Mouse (Mus musculus) c-Kit-negative CD71-positive TER-119-positive erythroid progenitor cells, embryonic 14.5 days (primary cell): ENCODE measurements around the gene Olfr1024.

Experiments
- DNase-seq: peaks from one replicate; pipeline ENCODE4 v3.0.0-alpha.2; 2013; ENCODE audit warnings: low read depth, low spot score

Olfr1024 gene

DNA sequence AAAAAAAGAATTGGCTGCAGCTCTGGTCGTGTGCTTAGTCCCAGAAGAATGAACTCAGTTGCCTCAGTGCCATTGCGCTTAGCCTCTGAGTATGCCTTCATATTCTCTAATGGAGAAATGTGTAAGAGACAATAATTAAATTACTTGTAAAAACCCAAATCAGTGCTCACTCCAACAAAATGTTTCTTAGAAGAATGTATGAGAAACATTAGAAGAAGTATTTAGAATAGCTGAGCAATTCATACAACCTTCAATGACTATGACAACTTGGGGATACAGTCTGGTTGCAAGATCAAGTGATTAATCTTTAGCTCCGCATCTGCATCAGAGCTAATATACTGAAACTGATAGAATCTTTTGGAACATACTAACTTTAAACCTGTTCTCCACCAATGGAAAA, at the start of gene Olfr1024:
Olfr1024 (minus strand) TSS at position 101 of the 400 bp plus-strand sequence.
- DNase-seq: no peak

DNA sequence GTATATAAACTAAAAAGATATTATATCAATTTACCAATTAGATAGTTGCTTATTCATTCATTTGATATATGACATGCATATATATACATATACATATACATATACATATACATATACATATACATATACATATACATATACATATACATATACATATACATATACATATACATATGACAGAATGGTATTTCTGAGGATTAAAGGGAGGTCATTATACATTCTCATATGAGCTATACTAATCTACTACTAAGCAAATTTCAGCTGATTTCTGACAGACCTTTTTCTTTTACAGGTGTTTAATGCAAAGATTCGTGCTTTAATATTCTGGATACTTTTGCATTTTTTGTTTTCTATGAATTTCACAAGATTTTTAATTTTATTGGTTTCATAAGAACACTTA, 45.3 kb upstream of the Olfr1024 start, which contains the start of gene Olfr1028:
Olfr1028 (plus strand) TSS at position 301 of the 400 bp plus-strand sequence.
- no peak for DNase-seq

DNA sequence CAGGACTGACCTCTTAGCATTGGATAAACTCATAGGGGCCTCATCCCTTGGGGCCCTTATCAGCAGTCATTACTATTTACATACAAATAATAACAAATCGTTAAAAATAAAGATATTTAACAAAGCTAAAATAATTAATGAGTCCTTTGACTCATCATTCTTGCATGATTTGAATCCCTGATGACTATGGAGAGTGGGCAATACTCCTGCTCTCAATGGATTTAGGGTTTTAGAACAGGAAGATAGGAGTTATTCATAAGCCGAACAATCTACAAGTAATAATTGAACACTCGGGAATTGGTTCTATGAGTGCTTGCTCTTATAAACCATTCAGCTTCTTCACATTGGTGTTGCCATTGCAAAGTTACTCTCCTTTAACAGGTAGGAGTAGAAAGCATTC, 16.4 kb upstream of the Olfr1024 start, which contains the start of gene Olfr1026:
Olfr1026 (plus strand) TSS at position 301 of the 400 bp plus-strand sequence.
- no peak for DNase-seq

DNA sequence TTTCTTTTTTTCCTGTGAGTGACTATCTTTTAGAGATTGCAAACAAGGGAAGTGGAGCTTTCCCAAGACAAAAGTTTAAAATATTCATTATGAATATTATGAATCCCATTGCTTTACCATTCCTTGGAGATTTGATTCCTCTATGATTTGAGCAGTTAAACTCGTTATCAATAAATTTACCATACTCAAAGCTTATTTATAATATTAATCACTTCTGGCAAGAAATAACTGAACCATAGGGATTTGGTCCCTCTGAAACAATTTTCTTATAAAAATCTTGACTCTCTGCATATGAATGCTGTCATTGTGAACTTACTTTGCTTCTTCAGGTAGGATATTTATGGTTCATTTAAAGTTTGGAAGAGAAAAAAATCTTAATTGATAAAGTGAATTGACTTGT, 10.0 kb upstream of the Olfr1024 start, which contains the start of gene Olfr1025-ps1:
Olfr1025-ps1 (plus strand) TSS at position 301 of the 400 bp plus-strand sequence.
- no peak for DNase-seq

DNA sequence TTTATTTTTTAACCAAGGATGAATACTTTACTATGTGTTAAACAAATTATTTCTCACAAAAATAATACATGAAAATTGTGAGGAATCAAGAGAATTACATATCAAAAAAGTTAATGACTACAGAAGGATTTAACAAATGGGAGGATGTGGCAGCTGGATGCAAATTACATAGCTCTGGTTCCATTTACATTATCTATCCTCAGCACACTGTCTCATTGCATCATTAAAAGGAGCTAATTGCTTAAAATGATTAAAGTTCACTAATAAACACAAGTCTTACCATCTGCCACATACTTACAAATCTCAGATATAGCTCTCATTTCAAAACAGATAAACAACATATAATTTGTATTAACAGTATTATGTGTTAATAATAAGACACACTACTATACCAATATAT, 8.3 kb upstream of the Olfr1024 start:
- no peak for DNase-seq

DNA sequence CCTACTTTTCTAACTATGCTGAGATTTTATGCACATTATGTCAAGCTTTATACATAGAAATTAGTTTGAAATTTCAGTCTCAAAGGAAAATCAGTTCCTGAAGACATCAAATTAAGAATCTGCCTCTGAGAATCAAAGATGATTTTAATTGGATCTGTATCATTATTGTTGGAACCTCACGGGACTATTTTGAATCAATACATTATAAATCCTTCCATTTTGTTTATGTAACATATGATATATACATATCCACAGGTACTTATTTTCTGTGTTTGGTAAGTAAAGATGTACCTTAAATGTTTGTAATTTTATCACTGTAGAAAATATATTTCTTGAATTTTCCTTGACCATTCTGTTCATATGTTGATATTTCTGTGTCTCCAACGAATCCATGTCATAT, 19.5 kb downstream of the Olfr1024 start, which contains the start of gene Olfr1023:
Olfr1023 (plus strand) TSS at position 301 of the 400 bp plus-strand sequence.
- DNase-seq: no peak

DNA sequence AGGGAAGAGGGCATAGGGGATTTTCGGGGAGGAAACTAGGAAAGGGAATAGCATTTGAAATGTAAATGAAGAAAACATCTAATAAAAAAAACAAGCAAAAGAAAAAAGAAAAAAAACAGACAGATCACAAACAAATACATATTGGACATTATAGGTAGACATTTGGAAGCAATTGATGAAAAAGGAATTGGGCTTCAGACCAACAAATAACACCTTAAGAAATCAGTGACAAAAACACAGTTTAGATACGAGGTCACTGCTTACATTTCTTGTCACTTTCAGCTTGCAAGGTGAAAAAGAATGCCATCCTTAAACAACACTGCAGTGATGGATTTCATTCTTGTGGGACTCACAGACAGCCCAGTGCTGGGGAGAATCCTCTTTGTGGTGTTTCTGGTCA, 36.6 kb downstream of the Olfr1024 start, which contains the start of gene Olfr1022:
Olfr1022 (plus strand) TSS at position 301 of the 400 bp plus-strand sequence.
- DNase-seq: no peak
